Mouse (Mus musculus) embryonic facial prominence, embryonic 10.5 days (tissue): ENCODE results near the gene Cdc37l1. TPM values are rescaled to one million over a fixed set of nuclear protein-coding genes. Genes with fewer than 3 reads are reported as not detected.

Source experiments
- polyA plus RNA-seq: library from polyadenylated mRNA; unstranded; fragments of >200 nt; fragmentation: Nextera tagmentation; extraction: Ambion mirVana; gene quantifications from 2 replicates; pipeline ENCODE4 v1.2.1, GENCODE M21; 2016

Gene Cdc37l1
- polyA plus RNA-seq, 1 experiment from 2014 or later = 37.9 TPM

Other genes starting within 250 kb of the Cdc37l1 start
- gene Slc1a1, start 155.3 kb upstream of the Cdc37l1 start, polyA plus RNA-seq = 0.55 and 1.00 TPM in 2 replicates
- gene Plpp6, start 26.4 kb upstream of the Cdc37l1 start, polyA plus RNA-seq = 4.1 and 4.3 TPM in 2 replicates
- gene 4430402I18Rik, start 22.6 kb upstream of the Cdc37l1 start, polyA plus RNA-seq = 0.31 and 0.52 TPM in 2 replicates
- gene Ak3, start 57.6 kb downstream of the Cdc37l1 start, polyA plus RNA-seq = 71.7 and 73.8 TPM in 2 replicates
- 89.9 and 95.4 TPM in 2 replicates for gene Rcl1, start 111.0 kb downstream of the Cdc37l1 start, polyA plus RNA-seq